Mouse (Mus musculus): ENCODE data around the gene Pigl.
"Not testable (repeated sequence)": the region's sequence is repeated elsewhere in the genome, so short reads cannot be mapped to it uniquely, and the experiment has no call there.

Gene Pigl

GRCm38 (mm10) chr11:62466546-62466945, 8.3 kb downstream of the Pigl start:
- in situ Hi-C loops (cut with MboI, MseI), result no loop called here

- in situ Hi-C loops (cut with MboI, MseI), result not testable (repeated sequence)
These were observed 9.0 kb downstream of the Pigl start for GRCm38 (mm10) chr11:62467289-62467688.

- in situ Hi-C loops (cut with MboI, MseI), result no loop called here
These were observed 12.2 kb downstream of the Pigl start for GRCm38 (mm10) chr11:62470451-62470850.

GRCm38 (mm10) chr11:62473516-62473915, 15.3 kb downstream of the Pigl start:
- in situ Hi-C loops (cut with MboI, MseI), result no loop called here

GRCm38 (mm10) chr11:62476156-62476555, 17.9 kb downstream of the Pigl start:
- in situ Hi-C loops (cut with MboI, MseI), result no loop called here

- in situ Hi-C loops (cut with MboI, MseI), result no loop called here
These were observed 20.7 kb downstream of the Pigl start for GRCm38 (mm10) chr11:62478931-62479330.

GRCm38 (mm10) chr11:62479581-62479980, 21.3 kb downstream of the Pigl start:
- in situ Hi-C loops (cut with MboI, MseI), result no loop called here

- in situ Hi-C loops (cut with MboI, MseI), result no loop called here
These were observed 28.7 kb downstream of the Pigl start for GRCm38 (mm10) chr11:62486949-62487348.

GRCm38 (mm10) chr11:62487540-62488350, 29.5 kb downstream of the Pigl start:
- in situ Hi-C loops (cut with MboI, MseI), result no loop called here

- in situ Hi-C loops (cut with MboI, MseI), result no loop called here
These were observed 35.4 kb downstream of the Pigl start for GRCm38 (mm10) chr11:62493701-62494100.

- in situ Hi-C loops (cut with MboI, MseI), result no loop called here
These were observed 36.6 kb downstream of the Pigl start for GRCm38 (mm10) chr11:62494754-62495275.

GRCm38 (mm10) chr11:62495276-62495801, 37.1 kb downstream of the Pigl start:
- in situ Hi-C loops (cut with MboI, MseI), result no loop called here

- in situ Hi-C loops (cut with MboI, MseI), result no loop called here
These were observed 38.0 kb downstream of the Pigl start for GRCm38 (mm10) chr11:62496151-62496715.

GRCm38 (mm10) chr11:62497181-62497580, 38.9 kb downstream of the Pigl start:
- in situ Hi-C loops (cut with MboI, MseI), result no loop called here

- in situ Hi-C loops (cut with MboI, MseI), result no loop called here
These were observed 40.5 kb downstream of the Pigl start for GRCm38 (mm10) chr11:62498802-62499201.

GRCm38 (mm10) chr11:62500529-62500928, 42.3 kb downstream of the Pigl start:
- in situ Hi-C loops (cut with MboI, MseI), result loop anchor here (5.0 kb wide), 1 partner anchor 82 kb away; no protein-coding TSS in a partner anchor

- in situ Hi-C loops (cut with MboI, MseI), result no loop called here
These were observed 49.4 kb downstream of the Pigl start for GRCm38 (mm10) chr11:62507683-62508082.

- in situ Hi-C loops (cut with MboI, MseI), result not testable (repeated sequence)
These were observed 50.1 kb downstream of the Pigl start for GRCm38 (mm10) chr11:62508365-62508764.

GRCm38 (mm10) chr11:62508816-62509215, 50.6 kb downstream of the Pigl start:
- in situ Hi-C loops (cut with MboI, MseI), result not testable (repeated sequence)

- in situ Hi-C loops (cut with MboI, MseI), result no loop called here
These were observed 51.3 kb downstream of the Pigl start for GRCm38 (mm10) chr11:62509571-62509970.

- in situ Hi-C loops (cut with MboI, MseI), result no loop called here
These were observed 52.7 kb downstream of the Pigl start for GRCm38 (mm10) chr11:62510956-62511355.

- in situ Hi-C loops (cut with MboI, MseI), result no loop called here
These were observed 53.4 kb downstream of the Pigl start for GRCm38 (mm10) chr11:62511444-62512202.
